Mouse (Mus musculus) cerebellum, adult (tissue): ENCODE data around the gene Glcci1.
"Not testable (repeated sequence)": the region's sequence is repeated elsewhere in the genome, so short reads cannot be mapped to it uniquely, and the experiment has no call there.

Source experiments
- ATAC-seq: cut with Nextera tagmentation; 2 replicates; pipeline ENCODE4 v1.9.2; 2017; ENCODE audit warnings: mild to moderate bottlenecking, moderate library complexity, mixed read lengths; ENCODE audit not compliant: insufficient number of reproducible peaks, low FRiP score, low TSS enrichment

Glcci1 gene

DNA sequence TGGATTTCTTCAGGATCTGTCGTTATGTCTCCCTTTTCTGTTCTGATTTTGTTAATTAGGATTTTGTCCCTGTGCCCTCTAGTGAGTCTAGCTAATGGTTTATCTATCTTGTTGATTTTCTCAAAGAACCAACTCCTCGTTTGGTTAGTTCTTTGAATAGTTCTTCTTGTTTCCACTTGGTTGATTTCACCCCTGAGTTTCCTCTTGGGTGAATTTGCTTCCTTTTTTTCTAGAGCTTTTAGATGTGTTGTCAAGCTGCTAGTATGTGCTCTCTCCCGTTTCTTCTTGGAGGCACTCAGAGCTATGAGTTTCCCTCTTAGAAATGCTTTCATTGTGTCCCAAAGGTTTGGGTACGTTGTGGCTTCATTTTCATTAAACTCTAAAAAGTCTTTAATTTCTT, 32.1 kb downstream of the Glcci1 start:
- not testable (repeated sequence) for ATAC-seq

DNA sequence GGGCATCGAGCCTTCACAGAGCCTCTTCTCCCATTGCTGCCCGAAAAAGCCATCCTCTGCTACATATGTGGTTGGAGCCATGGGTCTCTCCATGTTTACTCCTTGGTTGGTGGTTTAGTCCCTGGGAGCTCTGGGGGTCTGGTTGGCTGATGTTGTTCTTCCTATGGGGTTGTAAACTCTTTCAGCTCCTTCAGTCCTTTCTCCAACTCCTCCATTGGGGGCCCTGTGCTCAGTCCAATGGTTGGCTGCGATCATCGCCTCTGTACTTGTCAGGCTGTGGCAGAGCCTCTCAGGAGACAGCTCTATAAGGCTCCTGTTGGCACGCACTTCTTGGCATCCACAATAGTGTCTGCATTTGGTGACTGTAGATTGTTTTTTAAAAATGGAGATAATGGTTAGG, 35.4 kb downstream of the Glcci1 start:
- ATAC-seq: no peak

DNA sequence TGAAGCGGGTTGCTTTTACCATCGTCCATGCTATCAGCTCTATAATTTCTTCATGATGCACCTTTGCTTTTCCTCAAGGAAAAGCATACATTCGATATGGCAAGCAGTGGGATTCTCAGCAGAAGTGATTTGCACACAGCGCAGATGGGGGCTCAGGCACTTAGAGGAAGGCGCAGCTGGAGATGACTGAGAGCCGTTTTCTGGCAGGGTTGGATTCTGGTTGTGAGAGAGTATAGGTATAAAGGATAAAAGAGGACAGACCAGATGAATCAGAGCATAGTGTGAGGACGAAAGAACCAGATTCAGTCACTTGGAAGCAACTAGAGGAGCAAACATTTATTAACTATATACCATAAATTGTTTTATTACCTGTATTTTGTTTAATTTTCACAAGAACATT, 36.4 kb downstream of the Glcci1 start:
- no peak for ATAC-seq

- no peak for ATAC-seq
Observed at GRCm38 (mm10) chr6:8551155-8551554, 41.8 kb downstream of the Glcci1 start.

DNA sequence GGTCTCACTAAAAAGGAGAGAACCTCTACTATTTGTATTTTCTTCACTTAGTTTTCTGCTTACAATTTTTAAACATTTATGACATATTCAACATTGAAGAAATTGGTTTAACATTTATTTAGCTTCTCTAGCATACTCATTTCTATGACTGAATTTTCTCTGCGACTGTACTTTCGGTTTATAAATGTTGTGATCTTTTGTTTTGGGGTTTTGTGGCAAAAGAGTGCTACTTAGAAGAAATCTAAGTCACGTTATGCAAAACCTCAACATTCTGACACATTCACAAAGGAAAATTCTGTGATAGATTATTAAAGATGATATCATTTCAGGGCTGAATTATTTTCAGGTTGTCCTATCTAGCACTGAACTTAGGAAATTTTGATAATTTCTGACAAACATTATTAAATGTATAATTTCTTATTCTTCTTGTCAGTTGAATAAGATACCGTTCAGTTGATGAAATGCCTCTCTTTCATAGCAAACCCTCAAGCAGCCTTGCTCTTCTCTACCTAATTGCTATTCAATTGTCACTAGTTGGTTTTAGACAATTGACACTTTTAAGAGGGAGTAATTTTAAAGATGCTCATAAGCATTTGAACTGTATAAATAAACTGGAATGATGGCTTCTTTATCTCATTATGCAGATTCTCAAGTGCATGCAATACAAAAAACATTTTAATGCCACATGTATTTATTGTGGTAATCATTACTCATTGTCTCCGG, 47.6 kb downstream of the Glcci1 start:
- no peak for ATAC-seq

GRCm38 (mm10) chr6:8560682-8561081, 51.3 kb downstream of the Glcci1 start:
- no peak for ATAC-seq

- no peak for ATAC-seq
Observed at GRCm38 (mm10) chr6:8582377-8582776, 73.0 kb downstream of the Glcci1 start.

DNA sequence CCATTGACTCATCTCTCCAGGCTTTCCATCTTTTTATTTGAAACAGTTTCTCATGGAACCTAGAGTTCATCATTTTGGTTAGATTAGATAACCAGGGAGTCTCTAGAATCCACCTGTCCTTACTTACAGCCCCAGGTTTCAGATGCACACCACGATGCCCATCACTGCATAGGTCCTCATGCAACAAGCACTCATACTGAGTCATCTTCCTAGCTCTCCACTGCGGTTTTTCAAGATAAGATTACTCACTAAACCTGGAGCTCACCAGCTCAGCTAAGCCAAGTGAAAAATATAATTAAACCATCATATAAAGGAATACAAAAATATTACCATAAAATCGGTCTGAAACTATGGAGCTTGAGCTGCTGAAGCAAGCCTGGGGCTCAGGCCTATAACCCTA, 74.5 kb downstream of the Glcci1 start:
- ATAC-seq: no peak

DNA sequence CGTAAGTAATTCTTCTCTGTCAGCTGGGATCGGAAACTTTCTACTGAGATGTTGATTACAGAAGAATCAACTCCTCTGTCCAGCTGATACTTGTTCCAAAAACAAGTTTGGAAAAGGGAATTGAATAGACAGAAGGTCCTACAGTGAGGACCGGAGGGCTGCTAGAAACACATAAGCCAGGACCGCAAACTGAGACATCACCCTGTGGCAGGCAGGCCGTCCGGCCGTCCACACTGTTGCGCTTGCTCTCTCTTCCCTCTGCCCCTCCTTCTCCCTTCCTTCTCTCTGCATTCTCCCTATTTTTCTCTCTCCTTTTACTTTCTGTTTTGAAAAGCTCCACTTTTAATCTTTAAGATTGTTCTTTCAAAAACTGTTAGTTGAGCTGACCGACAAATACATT, 82.3 kb downstream of the Glcci1 start:
- ATAC-seq: peak; percentile 68; the same call in 1 of the 2 replicates

DNA sequence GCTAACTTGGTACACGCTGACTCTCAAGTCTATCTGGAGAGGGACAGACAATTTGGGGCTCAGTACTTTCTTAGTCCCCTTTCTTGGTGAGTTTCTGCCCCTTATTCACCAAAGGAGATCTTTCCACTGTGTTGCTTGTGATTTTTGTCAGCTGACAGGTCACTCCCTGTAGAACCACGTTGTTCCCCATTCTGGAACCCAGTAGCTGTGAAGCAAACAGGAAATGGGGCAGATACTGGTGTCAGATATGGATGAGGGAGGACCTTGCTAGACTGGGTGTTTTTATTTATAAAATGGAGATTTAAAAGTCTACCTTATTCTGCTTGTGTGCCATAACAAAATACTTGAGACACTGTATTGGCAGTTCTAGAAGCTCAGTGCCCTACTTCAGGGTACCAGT, 108.0 kb downstream of the Glcci1 start:
- no peak for ATAC-seq

GRCm38 (mm10) chr6:8619582-8620350, 110.4 kb downstream of the Glcci1 start:
- ATAC-seq: peak; percentile 97

DNA sequence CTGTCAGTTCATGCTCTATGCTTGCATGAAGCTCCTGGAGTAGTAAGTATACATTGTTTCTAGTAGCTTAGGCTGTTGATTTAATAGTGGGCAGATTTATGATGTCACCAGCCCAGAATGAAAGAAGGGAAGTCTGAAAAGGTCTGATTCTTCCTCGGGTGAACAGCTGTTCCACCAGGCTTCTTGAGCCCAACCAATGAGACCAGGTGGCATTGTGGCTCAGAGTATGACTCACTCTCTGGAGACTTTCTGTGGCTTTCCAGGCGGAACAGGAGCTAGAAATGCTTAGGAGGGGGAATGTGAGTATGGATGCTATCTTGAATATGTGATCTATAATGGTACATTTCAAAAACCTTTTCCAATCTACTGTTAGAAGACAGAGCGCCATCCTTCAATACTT, 113.6 kb downstream of the Glcci1 start:
- no peak for ATAC-seq

- no peak for ATAC-seq
Observed at GRCm38 (mm10) chr6:8628226-8628625, 118.8 kb downstream of the Glcci1 start.

DNA sequence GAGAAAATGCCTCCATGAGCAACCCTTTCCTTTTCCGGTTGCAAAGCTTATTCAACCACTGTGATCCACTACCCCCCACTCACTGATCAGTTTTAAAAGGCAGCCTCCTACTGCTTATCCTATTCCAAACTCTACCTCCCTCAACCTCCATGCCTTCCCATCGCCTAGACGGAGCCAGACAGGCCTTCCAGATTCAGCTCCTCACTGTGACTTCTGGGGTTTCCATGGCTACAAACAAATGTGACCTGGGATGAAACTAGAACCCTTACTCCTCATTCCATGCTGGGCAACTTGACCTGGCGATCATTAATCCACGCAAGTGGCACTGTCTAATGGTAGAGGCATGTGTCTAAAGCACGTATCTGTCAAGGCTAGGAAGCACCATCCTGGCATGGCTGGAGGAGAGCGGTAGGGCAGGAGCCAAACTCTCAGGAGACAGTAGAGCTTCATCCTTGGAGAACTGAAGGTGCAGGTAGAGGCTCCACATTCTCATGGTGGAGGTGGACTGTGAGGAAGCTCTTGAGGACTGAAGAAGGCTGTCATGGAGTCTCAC, 119.4 kb downstream of the Glcci1 start:
- ATAC-seq: no peak

GRCm38 (mm10) chr6:8630531-8630930, 121.1 kb downstream of the Glcci1 start:
- no peak for ATAC-seq

DNA sequence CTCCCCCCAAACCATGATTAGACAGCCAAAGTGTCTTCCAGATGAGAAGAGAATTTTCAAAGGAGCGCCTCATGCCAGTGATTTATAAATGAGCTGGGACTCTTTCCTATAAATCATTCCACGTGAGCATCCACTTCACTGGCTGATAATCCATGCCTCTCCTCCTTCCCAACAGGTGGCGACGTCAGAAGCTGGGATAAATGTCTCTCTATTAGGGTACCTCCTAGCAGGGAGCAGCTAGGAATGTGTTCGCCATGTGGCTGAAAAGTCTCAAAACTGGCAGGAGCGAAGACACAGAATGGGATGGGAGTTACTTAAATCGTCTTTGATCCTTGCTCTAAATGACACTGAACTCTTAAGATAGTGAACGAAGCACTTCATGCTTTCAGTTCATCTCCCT, 122.0 kb downstream of the Glcci1 start:
- no peak for ATAC-seq

DNA sequence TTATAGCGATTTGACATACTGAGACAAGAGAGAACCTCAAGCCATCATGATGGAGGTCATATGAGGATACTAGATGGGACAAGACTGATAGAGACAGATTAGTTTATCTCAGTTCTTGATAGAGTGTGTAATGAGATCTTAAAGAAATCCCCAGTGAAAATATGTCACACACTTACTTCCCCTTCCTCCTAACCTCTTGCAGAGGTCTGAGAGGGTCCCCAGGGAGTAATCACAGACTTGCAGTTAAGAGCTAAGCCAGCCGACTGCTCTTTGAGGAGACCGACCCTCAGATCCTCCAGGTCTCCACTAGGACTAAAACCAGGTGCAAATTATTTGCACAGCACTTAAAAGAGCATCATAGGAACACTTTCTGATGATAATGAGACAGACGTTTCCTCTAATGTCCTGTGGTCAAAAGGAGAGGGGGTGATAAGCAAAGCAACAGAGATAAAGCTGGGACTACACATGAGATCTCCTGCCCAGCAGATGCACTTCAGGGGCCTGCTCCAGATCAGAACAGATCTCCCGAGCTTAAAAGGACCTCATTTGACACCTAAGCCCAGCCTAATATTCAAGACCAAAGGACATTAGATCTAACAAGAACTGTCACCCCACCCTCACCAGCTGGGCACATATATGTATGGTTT, 122.7 kb downstream of the Glcci1 start:
- ATAC-seq: no peak

DNA sequence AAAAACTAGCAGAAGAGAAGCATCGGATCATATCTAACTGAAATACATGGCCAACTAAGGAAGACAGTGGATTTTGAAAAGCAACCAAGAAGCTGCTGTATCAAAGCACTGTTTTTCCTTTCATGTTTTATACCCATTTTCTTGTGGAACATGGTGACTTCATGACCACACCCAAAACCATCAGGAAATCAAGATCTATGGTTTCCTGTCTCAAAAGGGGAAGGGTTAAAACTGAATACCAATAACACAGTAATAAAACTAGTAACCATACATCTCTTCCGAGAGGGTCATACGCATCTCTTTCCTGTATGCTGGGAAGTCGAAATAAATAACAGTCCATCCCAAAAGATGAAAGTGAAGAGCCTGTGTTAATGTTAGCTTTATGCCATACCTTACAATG, 123.3 kb downstream of the Glcci1 start:
- no peak for ATAC-seq

DNA sequence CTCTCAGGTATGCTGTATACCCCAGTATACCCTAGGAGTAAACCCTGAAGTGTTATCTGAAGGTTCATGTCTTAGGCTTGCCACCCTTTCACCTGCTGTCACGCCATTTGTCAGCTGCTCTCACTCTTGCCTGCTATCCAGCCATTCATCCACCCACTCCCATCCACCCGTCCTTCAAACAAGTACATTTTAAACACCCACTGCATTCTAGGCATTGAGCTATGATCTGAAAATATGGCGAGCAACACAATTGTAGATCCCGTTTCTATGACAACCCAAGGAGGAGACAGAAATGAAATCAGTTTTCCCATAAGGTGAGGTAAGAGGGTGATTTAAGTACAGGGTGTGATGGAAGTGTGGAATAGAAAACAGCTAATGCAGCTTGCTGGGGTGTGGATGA, 128.7 kb downstream of the Glcci1 start:
- ATAC-seq: no peak

GRCm38 (mm10) chr6:8638899-8639298, 129.5 kb downstream of the Glcci1 start:
- peak; percentile 64 for ATAC-seq

- no peak for ATAC-seq
Observed at GRCm38 (mm10) chr6:8639526-8639925, 130.1 kb downstream of the Glcci1 start.
